32 mouse cellular contexts compared by ENCODE assay signal in the genomic region with DNA sequence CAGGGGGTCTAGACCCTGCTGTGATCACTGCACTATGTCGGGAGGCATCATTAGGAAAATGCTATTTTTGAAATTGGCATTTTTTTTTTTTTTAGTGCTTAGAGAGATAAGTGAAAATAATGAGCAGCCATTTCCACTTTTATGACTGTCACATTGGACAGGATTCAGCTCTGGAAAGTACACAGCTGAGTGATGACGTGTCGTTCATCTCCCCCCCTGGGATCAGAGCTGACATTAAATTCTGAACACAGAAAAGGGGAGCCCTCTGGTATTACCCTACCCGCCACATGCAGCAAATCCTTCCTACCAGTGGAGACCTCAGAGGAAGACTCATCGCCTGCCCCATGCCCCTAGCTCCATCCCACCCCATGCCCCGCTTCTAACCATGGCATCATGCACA.
DNase-seq lines count a peak whose midpoint lies in the region; ATAC-seq and TF ChIP-seq lines count a peak whose summit lies in the region.
"Had no signal": no experiment of that assay in that cellular context is flagged by ENCODE, and none has a peak within 500 bp of the region (broad histone marks: within the 10 kb centered on the region; RNA-seq: fewer than 3 reads in every experiment).

No protein-coding gene starts in this region.

- H3K9me3 ChIP-seq in forebrain, embryonic 16.5 days (ENCODE audit: control insufficient read depth, low read length), result no peaks in the 10 kb centered on the region
- H3K9me3 ChIP-seq in forebrain, embryonic 15.5 days, result no peaks in the 10 kb centered on the region
- no peaks in the 10 kb centered on the region for H3K9me3 ChIP-seq in hindbrain, embryonic 16.5 days (ENCODE audit: control insufficient read depth, low read length)
- no peaks in the 10 kb centered on the region for H3K9me3 ChIP-seq in hindbrain, postnatal 0 days (ENCODE audit: low read length)
- H3K9me3 ChIP-seq: embryonic facial prominence, embryonic 10.5 days; embryonic facial prominence, embryonic 13.5 days; forebrain, embryonic 12.5 days; heart, embryonic 15.5 days; hindbrain, embryonic 10.5 days; hindbrain, embryonic 15.5 days had no signal

- no peak overlapping the region for H3K9ac ChIP-seq in forebrain, embryonic 16.5 days (replicated peaks; ENCODE audit: low read depth, low read length)
- H3K9ac ChIP-seq in forebrain, embryonic 15.5 days (replicated peaks), result no peak overlapping the region
- no peak overlapping the region for H3K9ac ChIP-seq in hindbrain, embryonic 16.5 days (ENCODE audit: low read depth, low read length)
- H3K9ac ChIP-seq in hindbrain, postnatal 0 days (replicated peaks; ENCODE audit: low read length), result no peak overlapping the region
- H3K9ac ChIP-seq: embryonic facial prominence, embryonic 13.5 days; forebrain, embryonic 12.5 days; heart, embryonic 15.5 days; hindbrain, embryonic 15.5 days had no signal

- WGBS in forebrain, embryonic 16.5 days, result 67% methylated on average over 6 of the region's 6 CpGs
- WGBS in forebrain, embryonic 15.5 days, result 66% methylated on average over 6 of the region's 6 CpGs
- 57% methylated on average over 6 of the region's 6 CpGs for WGBS in hindbrain, embryonic 16.5 days
- WGBS in hindbrain, postnatal 0 days, result 66% methylated on average over 6 of the region's 6 CpGs

- H3K4me3 ChIP-seq in forebrain, embryonic 16.5 days (replicated peaks; ENCODE audit: low read length), result no peak overlapping the region
- H3K4me3 ChIP-seq in forebrain, embryonic 15.5 days, result no peak overlapping the region
- H3K4me3 ChIP-seq in hindbrain, embryonic 16.5 days (ENCODE audit: low read length), result no peak overlapping the region
- no peak overlapping the region for H3K4me3 ChIP-seq in hindbrain, postnatal 0 days (ENCODE audit: low read length)
- H3K4me3 ChIP-seq: embryonic facial prominence, embryonic 10.5 days; embryonic facial prominence, embryonic 13.5 days; erythroblast, embryonic 14.5 days; forebrain, embryonic 12.5 days; heart, embryonic 15.5 days; hindbrain, embryonic 10.5 days; hindbrain, embryonic 15.5 days had no signal

- no peak for DNase-seq in hindbrain, postnatal 0 days (ENCODE audit: low spot score)
- DNase-seq in brain, embryonic 14.5 days (ENCODE audit: low read depth), result peak; percentile 50
- no peak for DNase-seq in cerebellum, adult 8-10 months
- DNase-seq: adrenal gland, postnatal 10 days; adrenal gland, postnatal 36 days; B cell, adult 2 months; cerebellum, adult 11 months; cerebellum, adult 2 months; cerebellum, postnatal 10 days; cerebellum, postnatal 36 days; embryo, embryonic 11 days; gastrocnemius, postnatal 10 days; gastrocnemius, postnatal 36 days; heart, postnatal 10 days; heart, postnatal 36 days; kidney, adult 18-20 months had no signal

- no peak overlapping the region for H3K27ac ChIP-seq in forebrain, embryonic 16.5 days (ENCODE audit: low read length)
- no peak overlapping the region for H3K27ac ChIP-seq in forebrain, embryonic 15.5 days (replicated peaks)
- H3K27ac ChIP-seq in hindbrain, embryonic 16.5 days (ENCODE audit: low read depth, low read length), result no peak overlapping the region
- no peak overlapping the region for H3K27ac ChIP-seq in hindbrain, postnatal 0 days
- H3K27ac ChIP-seq: embryonic facial prominence, embryonic 10.5 days; embryonic facial prominence, embryonic 13.5 days; forebrain, embryonic 12.5 days; heart, embryonic 15.5 days; hindbrain, embryonic 10.5 days; hindbrain, embryonic 15.5 days had no signal

- TF ChIP-seq POLR2A in brain, embryonic 14.5 days (IDR thresholded peaks at IDR 0.05; ENCODE audit: borderline replicate concordance, extremely low read depth, insufficient read depth, insufficient read length, poor library complexity, severe bottlenecking), result no peak

- TF ChIP-seq CTCF in hindbrain, postnatal 0 days (IDR thresholded peaks at IDR 0.05; ENCODE audit: low read depth), result no peak
- TF ChIP-seq CTCF in brain, embryonic 14.5 days (IDR thresholded peaks at IDR 0.05; ENCODE audit: borderline replicate concordance, extremely low read depth, insufficient read depth, insufficient read length), result no peak

- H3K4me1 ChIP-seq in forebrain, embryonic 16.5 days (replicated peaks; ENCODE audit: control insufficient read depth, insufficient read depth, low read length), result no peaks in the 10 kb centered on the region
- no peaks in the 10 kb centered on the region for H3K4me1 ChIP-seq in forebrain, embryonic 15.5 days
- H3K4me1 ChIP-seq in hindbrain, embryonic 16.5 days (ENCODE audit: control insufficient read depth, insufficient read depth, low read depth, low read length), result no peaks in the 10 kb centered on the region; the same call in 1 of the 2 replicates
- H3K4me1 ChIP-seq in hindbrain, postnatal 0 days (ENCODE audit: insufficient read depth, low read length), result no peaks in the 10 kb centered on the region
- H3K4me1 ChIP-seq: embryonic facial prominence, embryonic 13.5 days; heart, embryonic 15.5 days had no signal

- 0 out of 2 replicates have a peak, but pooled peaks have one; percentile 28 for ATAC-seq in forebrain, embryonic 16.5 days
- ATAC-seq in forebrain, embryonic 15.5 days (replicated peaks), result no peak
- 0 out of 2 replicates have a peak, but pooled peaks have one; percentile 40 for ATAC-seq in hindbrain, embryonic 16.5 days
- ATAC-seq in hindbrain, postnatal 0 days, result no peak
- ATAC-seq: inflammation-experienced regulatory T-cells, adult 6 months; intestine, embryonic 16.5 days; Patski had no signal

- H3K36me3 ChIP-seq in forebrain, embryonic 16.5 days (ENCODE audit: control insufficient read depth, insufficient read depth), result no peaks in the 10 kb centered on the region
- H3K36me3 ChIP-seq in forebrain, embryonic 15.5 days, result no peaks in the 10 kb centered on the region
- H3K36me3 ChIP-seq in hindbrain, embryonic 16.5 days (ENCODE audit: control insufficient read depth, insufficient read depth, low read length), result no peaks in the 10 kb centered on the region
- no peaks in the 10 kb centered on the region for H3K36me3 ChIP-seq in hindbrain, postnatal 0 days (ENCODE audit: insufficient read depth, low read length)
- H3K36me3 ChIP-seq: embryonic facial prominence, embryonic 10.5 days; embryonic facial prominence, embryonic 13.5 days; forebrain, embryonic 12.5 days; G1E; heart, embryonic 15.5 days; hindbrain, embryonic 10.5 days; hindbrain, embryonic 15.5 days had no signal

- no peak overlapping the region for H3K4me2 ChIP-seq in forebrain, embryonic 16.5 days (ENCODE audit: low read length)
- no peak overlapping the region for H3K4me2 ChIP-seq in forebrain, embryonic 15.5 days (replicated peaks)
- H3K4me2 ChIP-seq in hindbrain, embryonic 16.5 days (ENCODE audit: low read length), result no peak overlapping the region
- H3K4me2 ChIP-seq in hindbrain, postnatal 0 days (ENCODE audit: low read depth, low read length), result no peak overlapping the region
- H3K4me2 ChIP-seq: embryonic facial prominence, embryonic 13.5 days; forebrain, embryonic 12.5 days; heart, embryonic 11.5 days; heart, embryonic 15.5 days; hindbrain, embryonic 15.5 days had no signal

- H3K27me3 ChIP-seq in forebrain, embryonic 16.5 days (replicated peaks; ENCODE audit: control insufficient read depth, insufficient read depth, low read length), result no peaks in the 10 kb centered on the region; the same call in 1 of the 2 replicates
- 0 out of 2 replicates have a peak, but pooled peaks cover 3% of the 10 kb centered on the region for H3K27me3 ChIP-seq in forebrain, embryonic 15.5 days
- no peaks in the 10 kb centered on the region for H3K27me3 ChIP-seq in hindbrain, embryonic 16.5 days (replicated peaks; ENCODE audit: control insufficient read depth, insufficient read depth, low read length)
- H3K27me3 ChIP-seq in hindbrain, postnatal 0 days (ENCODE audit: insufficient read depth, low read length), result no peaks in the 10 kb centered on the region
- H3K27me3 ChIP-seq: CH12.LX; embryonic facial prominence, embryonic 13.5 days; heart, embryonic 15.5 days; hindbrain, embryonic 15.5 days; Patski had no signal

Comparison
In these comparisons a context has a peak if more than half of its experiments do, and no peak if none do; other contexts are left out.
1. ATAC-seq: peak in forebrain, embryonic 16.5 days (single experiment) and hindbrain, embryonic 16.5 days (single experiment); none in forebrain, embryonic 15.5 days (single experiment) and hindbrain, postnatal 0 days (single experiment).